Mouse (Mus musculus): Measurements from ENCODE around the gene Sun2.
A peak's percentile ranks its signal among the peaks of the same experiment; 100 is the strongest.

Gene Sun2

GRCm38 (mm10) chr15:79755977-79756625, 13.8 kb upstream of the Sun2 start:
- DNase-seq (ENCODE audit: low spot score) = no peak

- no peak for DNase-seq (ENCODE audit: low spot score)
These were observed 12.8 kb upstream of the Sun2 start for GRCm38 (mm10) chr15:79755176-79755575.

GRCm38 (mm10) chr15:79753873-79754272, 11.5 kb upstream of the Sun2 start:
- no peak for DNase-seq (ENCODE audit: low spot score)

- no peak for DNase-seq (ENCODE audit: low spot score)
These were observed 11.1 kb upstream of the Sun2 start for GRCm38 (mm10) chr15:79753420-79753752.

- DNase-seq (ENCODE audit: low spot score) = peak; percentile 85
These were observed 10.5 kb upstream of the Sun2 start for GRCm38 (mm10) chr15:79752742-79753419.

- no peak for DNase-seq (ENCODE audit: low spot score)
These were observed 9.4 kb upstream of the Sun2 start for GRCm38 (mm10) chr15:79751772-79752171.

- no peak for DNase-seq (ENCODE audit: low spot score)
These were observed 7.9 kb upstream of the Sun2 start for GRCm38 (mm10) chr15:79750266-79750665.

- no peak for DNase-seq (ENCODE audit: low spot score)
These were observed 6.8 kb upstream of the Sun2 start for GRCm38 (mm10) chr15:79749162-79749561.

- peak; percentile 70 for DNase-seq (ENCODE audit: low spot score)
These were observed 5.7 kb upstream of the Sun2 start for GRCm38 (mm10) chr15:79747998-79748397.

GRCm38 (mm10) chr15:79745883-79746282, 3.5 kb upstream of the Sun2 start:
- DNase-seq (ENCODE audit: low spot score) = no peak

GRCm38 (mm10) chr15:79745312-79745711, 3.0 kb upstream of the Sun2 start:
- DNase-seq (ENCODE audit: low spot score) = no peak

- DNase-seq (ENCODE audit: low spot score) = no peak
These were observed 2.4 kb upstream of the Sun2 start for GRCm38 (mm10) chr15:79744742-79745141.

- DNase-seq (ENCODE audit: low spot score) = no peak
These were observed 1.7 kb upstream of the Sun2 start for GRCm38 (mm10) chr15:79744001-79744400.

- DNase-seq (ENCODE audit: low spot score) = no peak
These were observed 329 bp upstream of the Sun2 start for GRCm38 (mm10) chr15:79742706-79743023.

- DNase-seq (ENCODE audit: low spot score) = no peak
These were observed 1.0 kb downstream of the Sun2 start for GRCm38 (mm10) chr15:79741173-79741858.

GRCm38 (mm10) chr15:79740739-79741138, 1.6 kb downstream of the Sun2 start:
- DNase-seq (ENCODE audit: low spot score) = no peak

- no peak for DNase-seq (ENCODE audit: low spot score)
These were observed 8.0 kb downstream of the Sun2 start for GRCm38 (mm10) chr15:79734311-79734710.

- DNase-seq (ENCODE audit: low spot score) = no peak
These were observed 8.7 kb downstream of the Sun2 start for GRCm38 (mm10) chr15:79733640-79734039.

GRCm38 (mm10) chr15:79733192-79733591, 9.1 kb downstream of the Sun2 start:
- DNase-seq (ENCODE audit: low spot score) = no peak

GRCm38 (mm10) chr15:79731554-79731953, 10.8 kb downstream of the Sun2 start:
- no peak for DNase-seq (ENCODE audit: low spot score)

GRCm38 (mm10) chr15:79728731-79729388, 13.5 kb downstream of the Sun2 start:
- DNase-seq (ENCODE audit: low spot score) = no peak

GRCm38 (mm10) chr15:79728311-79728710, 14.0 kb downstream of the Sun2 start:
- DNase-seq (ENCODE audit: low spot score) = no peak

GRCm38 (mm10) chr15:79727840-79728239, 14.5 kb downstream of the Sun2 start:
- no peak for DNase-seq (ENCODE audit: low spot score)
